Mouse (Mus musculus) liver, adult 2 months (tissue): ENCODE data around the gene Rfx2.

ENCODE experiments used
- CTCF ChIP-seq: fragments of 200-500 bp; IDR thresholded peaks from 2 replicates; pipeline ENCODE4 v1.5.1; 2011; ENCODE audit warnings: low read depth, low read length, control low read depth
- POLR2A ChIP-seq: fragments of 200-500 bp; IDR thresholded peaks from 2 replicates; pipeline ENCODE4 v1.6.1; 2011; ENCODE audit warnings: low read length, control low read depth; ENCODE audit not compliant: insufficient read depth; ENCODE audit errors: extremely low read depth

- no peak for TF ChIP-seq CTCF
- TF ChIP-seq POLR2A, result no peak
These were observed 60.9 kb downstream of the Rfx2 start, which contains the start of gene Prr22 for GRCm38 (mm10) chr17:56769950-56770349.
